Mouse (Mus musculus) small intestine, adult 2 months (tissue): Measurements from ENCODE around the gene Ccdc127.

ENCODE experiments used
- CTCF ChIP-seq: fragments of 200-500 bp; IDR thresholded peaks from 2 replicates; pipeline ENCODE4 v1.5.1; 2012; ENCODE audit warnings: low read depth, mild to moderate bottlenecking, control low read depth, inconsistent platforms, low read length, moderate library complexity, mixed read lengths; ENCODE audit not compliant: insufficient replicate concordance, insufficient read length; ENCODE audit errors: extremely low read depth
- POLR2A ChIP-seq: fragments of 200-500 bp; IDR thresholded peaks from 2 replicates; pipeline ENCODE4 v1.6.1; 2012; ENCODE audit warnings: low read depth, mild to moderate bottlenecking, control low read depth, inconsistent platforms, low read length, moderate library complexity

- TF ChIP-seq CTCF (no peak), POLR2A (no peak)
Observed at GRCm38 (mm10) chr13:74362218-74362617, 12.1 kb downstream of the Ccdc127 start.
